Mouse (Mus musculus): ENCODE data around the gene Smc1a. TPM values are rescaled to one million over a fixed set of nuclear protein-coding genes. Genes with fewer than 3 reads are reported as not detected.
A peak's percentile ranks its signal among the peaks of the same experiment; 100 is the strongest.

The Smc1a gene
- total RNA-seq (2021), result 10 to 100 TPM; 54.6 to 58.3 TPM
- long read RNA-seq, experiment 1, full-length matches to known transcripts, result 17 of 77 reads
- long read RNA-seq, experiment 1, partial matches to known transcripts, result 58 of 77 reads
- long read RNA-seq, experiment 1, other reads (novel, unspliced or antisense), result 2 of 77 reads
- long read RNA-seq, experiment 2, full-length matches to known transcripts, result 10 of 12 reads
- long read RNA-seq, experiment 2, partial matches to known transcripts, result 0 of 12 reads
- long read RNA-seq, experiment 2, other reads (novel, unspliced or antisense), result 2 of 12 reads

DNA sequence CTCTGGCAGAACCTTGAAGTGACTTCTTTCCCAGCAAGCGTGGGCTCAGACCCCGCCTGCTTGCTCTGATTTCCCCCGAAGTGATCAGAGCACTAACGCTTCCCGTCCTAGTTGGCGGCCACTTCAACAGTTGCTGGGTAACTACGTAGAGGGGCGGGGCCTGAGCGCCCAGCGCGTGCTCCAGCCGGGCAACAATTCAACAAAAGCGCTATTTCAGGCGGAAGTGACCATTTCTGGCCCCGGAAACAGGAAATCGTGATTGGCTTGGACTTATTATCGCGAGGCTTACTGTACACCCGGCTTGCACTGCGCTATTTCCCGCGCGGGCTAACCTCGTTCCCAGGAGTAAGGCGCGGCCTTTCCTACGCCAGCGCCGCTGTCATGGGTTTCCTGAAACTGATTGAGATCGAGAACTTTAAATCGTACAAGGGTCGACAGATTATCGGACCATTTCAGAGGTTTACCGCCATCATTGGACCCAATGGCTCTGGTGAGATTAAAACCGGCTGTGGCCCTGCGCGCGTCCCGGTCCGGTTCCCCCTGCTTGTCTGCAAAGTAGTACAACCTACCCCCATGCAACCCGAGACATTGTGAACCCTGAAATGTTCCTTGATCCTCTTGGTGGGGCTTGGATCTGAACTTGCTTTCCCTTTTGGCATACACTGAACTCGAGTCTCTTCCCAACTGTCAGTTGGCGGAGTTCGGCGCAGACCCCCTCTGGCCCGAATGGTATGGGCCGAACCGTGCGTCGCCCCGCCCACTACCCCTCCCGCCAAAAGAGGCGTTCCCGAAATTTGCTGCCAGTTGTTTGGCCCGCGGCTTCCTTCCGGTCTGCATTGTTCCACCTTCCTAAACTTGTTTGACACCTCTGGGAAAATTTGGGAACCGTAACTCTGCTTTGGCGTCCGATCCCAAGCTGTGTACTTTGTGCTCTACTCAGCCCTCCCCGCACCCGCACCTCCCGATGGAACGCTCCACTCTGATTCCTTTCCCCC lies at the start of gene Smc1a, which contains the start of gene Ribc1:
TSS of gene Smc1a (plus strand) at position 278 of the 995 bp plus-strand sequence.
TSS of gene Ribc1 (minus strand) at position 145 of the 995 bp plus-strand sequence.
- peak; percentile 90 to 91 for DNase-seq

DNA sequence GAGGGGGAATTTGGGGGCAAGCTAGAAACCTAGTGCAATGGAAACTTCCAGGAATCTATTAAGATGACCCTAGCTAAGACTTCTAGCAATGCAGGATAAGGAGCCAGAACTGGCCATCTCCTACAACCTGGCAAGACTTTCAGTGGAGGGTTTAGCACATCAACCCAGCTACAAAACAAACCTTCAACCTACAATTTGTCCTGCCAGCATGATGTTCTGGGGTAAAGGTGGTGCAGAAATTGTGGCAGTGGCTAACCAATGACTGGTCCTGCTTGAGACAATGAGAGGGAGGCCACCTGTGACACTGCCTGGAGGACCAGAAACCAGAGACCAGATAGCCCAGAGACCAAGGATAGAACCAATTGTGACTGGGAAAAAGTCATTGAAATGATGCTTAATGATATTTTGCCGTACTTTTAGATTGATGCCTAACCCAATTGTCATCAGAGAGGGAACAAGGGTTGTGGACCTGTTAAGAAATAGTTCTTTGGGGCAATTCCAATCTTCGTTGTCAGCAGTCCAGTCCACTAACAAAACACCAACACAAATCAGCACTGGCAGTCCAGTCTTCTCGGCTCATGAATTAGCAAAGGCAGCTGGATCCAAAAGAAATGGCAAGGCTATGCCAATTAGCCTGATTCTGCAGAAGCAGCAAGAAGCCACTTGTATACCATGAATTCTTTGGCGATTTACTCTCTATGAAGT lies 17.1 kb upstream of the Smc1a start:
- no peak for DNase-seq

- no peak for DNase-seq
Observed at GRCm38 (mm10) chrX:152001182-152001684, 15.0 kb upstream of the Smc1a start.

- peak; percentile 91 to 93 for DNase-seq
Observed at GRCm38 (mm10) chrX:152001737-152002710, 14.2 kb upstream of the Smc1a start, which contains the start of gene Hsd17b10. Gene Hsd17b10 (plus strand): TSS chrX:152001845.

DNA sequence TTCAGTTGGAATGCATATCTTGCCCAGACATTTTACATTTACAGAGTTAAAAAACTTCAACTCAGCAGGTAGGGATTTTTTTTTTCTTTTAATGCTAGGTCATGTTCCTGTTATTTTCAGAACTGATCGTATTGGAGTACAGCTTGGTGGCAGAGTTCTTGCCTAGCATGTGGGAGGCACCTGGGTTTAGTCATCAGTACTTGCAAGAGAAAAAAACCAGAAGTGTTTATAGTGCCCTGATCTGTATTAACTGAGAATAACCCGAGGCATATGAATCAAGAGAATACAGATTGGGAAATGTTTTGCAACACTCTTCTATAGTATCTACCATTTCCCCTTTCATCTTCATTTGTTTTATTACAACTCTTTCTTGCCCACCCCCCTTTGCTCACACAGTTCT lies 13.4 kb upstream of the Smc1a start:
- DNase-seq, result no peak

- DNase-seq, result no peak
Observed at GRCm38 (mm10) chrX:152007863-152008262, 8.4 kb upstream of the Smc1a start.

- no peak for DNase-seq
Observed at GRCm38 (mm10) chrX:152015752-152016150, 477 bp upstream of the Smc1a start.

DNA sequence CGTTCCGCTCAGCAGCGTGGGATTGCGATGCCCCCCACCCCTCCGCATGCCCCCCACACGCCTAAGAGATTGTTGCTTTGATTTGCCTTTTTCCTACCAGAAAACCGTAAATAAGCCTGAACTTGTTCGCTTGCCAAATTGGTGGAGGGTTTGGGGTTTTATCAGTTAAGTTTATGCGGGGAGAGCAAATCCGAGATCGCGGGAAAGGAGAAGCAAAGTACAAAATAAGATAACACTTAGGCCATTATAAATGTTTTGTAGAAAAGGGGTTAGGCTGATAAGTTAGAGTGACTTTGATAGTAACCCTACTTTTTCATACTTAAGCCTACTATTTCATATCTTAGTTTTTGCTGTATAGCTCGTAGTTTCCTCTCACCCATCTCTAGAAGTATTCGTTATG lies 958 bp downstream of the Smc1a start:
- DNase-seq, result no peak

GRCm38 (mm10) chrX:152019294-152019693 lies 3.1 kb downstream of the Smc1a start:
- no peak for DNase-seq

- no peak for DNase-seq
Observed at GRCm38 (mm10) chrX:152039865-152040264, 23.6 kb downstream of the Smc1a start.

GRCm38 (mm10) chrX:152047230-152047629 lies 31.0 kb downstream of the Smc1a start:
- DNase-seq, result no peak

GRCm38 (mm10) chrX:152052546-152052945 lies 36.3 kb downstream of the Smc1a start:
- no peak for DNase-seq

- DNase-seq, result no peak
Observed at GRCm38 (mm10) chrX:152054094-152054493, 37.9 kb downstream of the Smc1a start.

DNA sequence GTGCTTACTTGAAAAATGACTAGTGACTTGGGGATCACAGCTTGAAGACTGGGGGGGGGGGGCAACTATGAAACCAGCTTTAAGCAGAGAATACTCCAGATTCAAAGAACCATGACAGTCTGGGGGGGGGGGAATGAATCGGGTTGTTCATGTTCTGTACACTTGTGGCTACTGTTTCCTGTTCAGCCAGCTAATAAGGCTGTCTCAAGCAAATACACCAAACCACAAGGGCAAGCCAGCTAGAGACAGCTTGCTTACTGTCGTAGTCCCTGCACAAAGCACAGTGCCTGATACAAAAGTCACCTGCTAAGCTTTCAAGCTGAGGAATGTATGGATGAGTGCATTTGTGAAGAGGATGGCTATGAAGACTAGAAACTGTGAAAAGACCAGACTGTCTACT lies 49.4 kb downstream of the Smc1a start:
- DNase-seq, result no peak

- DNase-seq, result no peak
Observed at GRCm38 (mm10) chrX:152067789-152068188, 51.6 kb downstream of the Smc1a start.

DNA sequence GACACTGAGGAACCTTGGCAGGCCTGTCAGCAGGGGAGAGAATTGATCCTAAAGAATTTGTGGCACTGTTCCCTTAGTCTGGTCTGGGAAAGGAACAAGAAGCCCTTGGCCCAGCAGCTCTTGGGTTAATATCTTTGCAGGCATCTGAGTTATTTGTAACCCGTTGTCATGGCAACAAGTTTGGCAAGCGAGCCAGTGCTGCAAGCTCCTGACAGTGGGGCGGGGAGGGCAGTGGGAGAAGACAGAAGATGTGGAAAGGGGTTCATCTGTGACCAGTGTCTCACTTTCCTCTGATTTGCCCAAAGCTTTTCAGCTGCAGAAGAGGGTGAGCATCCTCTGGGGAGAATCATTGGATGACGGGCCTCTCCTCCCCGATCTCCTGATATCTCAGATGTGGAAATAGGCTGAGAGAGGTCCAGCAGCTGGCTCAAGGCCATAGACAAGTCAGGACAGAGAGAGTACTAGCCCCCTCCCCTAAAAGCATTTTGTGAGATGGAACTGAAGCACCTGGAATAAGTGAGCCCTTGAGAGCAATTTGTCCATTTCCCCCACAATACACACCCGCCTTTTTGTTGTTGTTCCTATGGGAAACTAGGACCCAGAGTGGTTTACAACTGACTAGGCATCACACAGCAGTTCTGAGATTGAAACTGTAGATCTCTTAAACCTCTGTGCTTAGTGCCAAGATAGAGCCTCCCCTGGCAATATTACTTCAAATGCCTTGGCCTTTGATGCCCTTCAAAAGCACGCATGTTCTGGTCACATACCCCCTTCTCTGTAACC lies 73.8 kb downstream of the Smc1a start:
- peak; percentile 60 to 64 for DNase-seq

DNA sequence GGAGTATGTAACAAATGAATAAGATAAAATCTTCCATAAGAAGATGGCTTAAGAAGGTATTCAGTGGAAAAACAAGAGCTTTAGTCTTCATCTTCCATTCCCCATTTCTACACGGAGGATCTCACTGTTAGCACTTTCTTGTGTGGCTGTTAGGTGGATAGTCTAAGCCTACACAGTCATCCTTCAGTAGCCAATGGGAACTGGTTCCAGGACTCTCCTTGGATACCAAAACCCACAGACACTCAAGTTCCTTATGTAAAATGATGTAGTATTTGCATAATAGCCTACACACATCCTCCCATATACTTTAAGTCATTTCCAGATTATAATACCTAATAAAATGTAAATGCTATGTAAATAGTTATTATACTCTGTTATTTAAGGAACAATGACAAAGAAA lies 81.3 kb downstream of the Smc1a start:
- DNase-seq, result no peak
